Mouse (Mus musculus) embryonic facial prominence, embryonic 15.5 days (tissue): ENCODE data around the gene Btla. TPM values are rescaled to one million over a fixed set of nuclear protein-coding genes. Genes with fewer than 3 reads are reported as not detected.

ENCODE experiments used
- ATAC-seq: fragments of 200-750 bp; cut with Nextera tagmentation; 2 replicates; pipeline ENCODE4 v1.8.0; 2017; ENCODE audit warnings: low read depth, moderate TSS enrichment; ENCODE audit not compliant: insufficient number of reproducible peaks, low FRiP score, low TSS enrichment
- H3K27ac ChIP-seq: fragments of 300-500 bp; sonication (generic); replicated peaks from 2 replicates; pipeline ENCODE4 v1.5.1; 2015; ENCODE audit warnings: mild to moderate bottlenecking, inconsistent platforms
- H3K27me3 ChIP-seq: fragments of 300-500 bp; sonication (generic); 2 replicates; pipeline ENCODE4 v1.6.1; 2015; ENCODE audit warnings: inconsistent platforms
- H3K36me3 ChIP-seq: fragments of 300-500 bp; sonication (generic); 2 replicates; pipeline ENCODE4 v1.6.1; 2015; ENCODE audit warnings: mild to moderate bottlenecking, inconsistent platforms
- H3K4me1 ChIP-seq: fragments of 300-500 bp; sonication (generic); 2 replicates; pipeline ENCODE4 v1.6.1; 2015; ENCODE audit warnings: inconsistent platforms
- H3K4me2 ChIP-seq: fragments of 300-500 bp; sonication (generic); replicated peaks from 2 replicates; pipeline ENCODE4 v1.6.1; 2015; ENCODE audit warnings: mild to moderate bottlenecking, inconsistent platforms
- H3K4me3 ChIP-seq: fragments of 300-500 bp; sonication (generic); replicated peaks from 2 replicates; pipeline ENCODE4 v1.5.1; 2015; ENCODE audit warnings: mild to moderate bottlenecking, inconsistent platforms
- H3K9ac ChIP-seq: fragments of 300-500 bp; sonication (generic); 2 replicates; pipeline ENCODE4 v1.6.1; 2015; ENCODE audit warnings: inconsistent platforms
- H3K9me3 ChIP-seq: fragments of 300-500 bp; sonication (generic); replicated peaks from 2 replicates; pipeline ENCODE4 v1.6.1; 2016; ENCODE audit warnings: inconsistent platforms
- whole genome bisulfite sequencing: fragments of 180-500 bp; shearing (Covaris S2); methylation state at CpG from one replicate; pipeline ENCODE4 v1.1.7; 2015; 5-methylcytosine and 5-hydroxymethylcytosine counted together
- polyA plus RNA-seq: library from polyadenylated mRNA; unstranded; fragments of >200 nt; fragmentation: Nextera tagmentation; extraction: Ambion mirVana; gene quantifications from 2 replicates; pipeline ENCODE4 v1.2.1, GENCODE M21; 2015

Gene Btla
- 0.64 and 0.83 TPM in 2 replicates for polyA plus RNA-seq

- no peaks in the 10 kb centered on the region for H3K4me1 ChIP-seq
- 45% methylated on average over 10 of the region's 10 CpGs for WGBS
- no peaks in the 10 kb centered on the region for H3K36me3 ChIP-seq
- H3K27me3 ChIP-seq: no peaks in the 10 kb centered on the region
- no peak within 1 kb of the TSS for H3K9ac ChIP-seq
- no peak within 1 kb of the TSS for H3K4me2 ChIP-seq
- no peak within 1 kb of the TSS for H3K4me3 ChIP-seq
- H3K9me3 ChIP-seq: no peaks in the 10 kb centered on the region
- ATAC-seq: no peak
- H3K27ac ChIP-seq: no peak within 1 kb of the TSS
Observed at GRCm38 (mm10) chr16:45223648-45224388, at the start of gene Btla. Gene Btla (plus strand): TSS chr16:45224315.

GRCm38 (mm10) chr16:45178552-45178951 lies 45.6 kb upstream of the Btla start:
- Histone ChIP-seq H3K27me3 (no peaks in the 10 kb centered on the region), H3K9me3 (no peaks in the 10 kb centered on the region), H3K4me3 (no peak overlapping the region), H3K36me3 (peaks cover 14% of the 10 kb centered on the region; the same call in 1 of the 2 replicates), H3K9ac (no peak overlapping the region), H3K4me2 (no peak overlapping the region), H3K4me1 (no peaks in the 10 kb centered on the region), H3K27ac (no peak overlapping the region)
- WGBS: 93% methylated on average over 2 of the region's 2 CpGs
- ATAC-seq: no peak

- Histone ChIP-seq H3K4me2 (no peak overlapping the region), H3K36me3 (peaks cover 20% of the 10 kb centered on the region), H3K27me3 (no peaks in the 10 kb centered on the region), H3K27ac (no peak overlapping the region), H3K4me3 (no peak overlapping the region), H3K9me3 (no peaks in the 10 kb centered on the region), H3K4me1 (no peaks in the 10 kb centered on the region), H3K9ac (no peak overlapping the region)
- 90% methylated on average over 5 of the region's 5 CpGs for WGBS
- ATAC-seq: no peak
Observed at GRCm38 (mm10) chr16:45181824-45182223, 42.3 kb upstream of the Btla start.

GRCm38 (mm10) chr16:45192613-45193012 lies 31.5 kb upstream of the Btla start:
- no peak overlapping the region for H3K4me3 ChIP-seq
- H3K4me2 ChIP-seq: no peak overlapping the region
- 0 out of 2 replicates have a peak, but pooled peaks cover 4% of the 10 kb centered on the region for H3K36me3 ChIP-seq
- no peak overlapping the region for H3K27ac ChIP-seq
- no peak for ATAC-seq
- no peak overlapping the region for H3K9ac ChIP-seq
- H3K4me1 ChIP-seq: no peaks in the 10 kb centered on the region
- H3K9me3 ChIP-seq: no peaks in the 10 kb centered on the region
- WGBS: 3% methylated on average over 1 of the region's 1 CpGs
- no peaks in the 10 kb centered on the region for H3K27me3 ChIP-seq

GRCm38 (mm10) chr16:45196816-45197215 lies 27.3 kb upstream of the Btla start:
- no peak; the same call in 1 of the 2 replicates for ATAC-seq
- WGBS: 30% methylated on average over 6 of the region's 6 CpGs
- no peak overlapping the region for H3K27ac ChIP-seq

GRCm38 (mm10) chr16:45201395-45201794 lies 22.7 kb upstream of the Btla start:
- no peaks in the 10 kb centered on the region for H3K27me3 ChIP-seq
- H3K4me3 ChIP-seq: no peak overlapping the region
- H3K9ac ChIP-seq: no peak overlapping the region
- H3K4me2 ChIP-seq: no peak overlapping the region
- no peaks in the 10 kb centered on the region for H3K9me3 ChIP-seq
- no peak for ATAC-seq
- no peaks in the 10 kb centered on the region for H3K36me3 ChIP-seq
- H3K4me1 ChIP-seq: no peaks in the 10 kb centered on the region
- H3K27ac ChIP-seq: no peak overlapping the region
- WGBS: 94% methylated on average over 2 of the region's 2 CpGs

More at GRCm38 (mm10) chr16:45196816-45197215, 27.3 kb upstream of the Btla start:
- H3K36me3 ChIP-seq: no peaks in the 10 kb centered on the region
- H3K4me2 ChIP-seq: no peak overlapping the region
- no peaks in the 10 kb centered on the region for H3K27me3 ChIP-seq
- H3K4me1 ChIP-seq: no peaks in the 10 kb centered on the region
- H3K9ac ChIP-seq: no peak overlapping the region
- no peak overlapping the region for H3K4me3 ChIP-seq
- no peaks in the 10 kb centered on the region for H3K9me3 ChIP-seq

- H3K9me3 ChIP-seq: no peaks in the 10 kb centered on the region
- H3K4me1 ChIP-seq: no peaks in the 10 kb centered on the region
- H3K27me3 ChIP-seq: no peaks in the 10 kb centered on the region
- no peak for ATAC-seq
- H3K4me2 ChIP-seq: no peak overlapping the region
- H3K27ac ChIP-seq: no peak overlapping the region
- no peaks in the 10 kb centered on the region for H3K36me3 ChIP-seq
- no peak overlapping the region for H3K4me3 ChIP-seq
- no peak overlapping the region for H3K9ac ChIP-seq
- 76% methylated on average over 4 of the region's 4 CpGs for WGBS
Observed at GRCm38 (mm10) chr16:45204438-45204837, 19.7 kb upstream of the Btla start.

- no peak for ATAC-seq
- H3K9me3 ChIP-seq: no peaks in the 10 kb centered on the region
- H3K4me1 ChIP-seq: no peaks in the 10 kb centered on the region
- no peaks in the 10 kb centered on the region for H3K27me3 ChIP-seq
- no peak overlapping the region for H3K9ac ChIP-seq
- no peak overlapping the region for H3K27ac ChIP-seq
- H3K36me3 ChIP-seq: no peaks in the 10 kb centered on the region
- 82% methylated on average over 12 of the region's 12 CpGs for WGBS
- no peak overlapping the region for H3K4me3 ChIP-seq
- H3K4me2 ChIP-seq: no peak overlapping the region
Observed at GRCm38 (mm10) chr16:45204859-45205670, 19.1 kb upstream of the Btla start.

- no peaks in the 10 kb centered on the region for H3K27me3 ChIP-seq
- no peaks in the 10 kb centered on the region for H3K9me3 ChIP-seq
- no peak overlapping the region for H3K9ac ChIP-seq
- no peak overlapping the region for H3K27ac ChIP-seq
- no peak overlapping the region for H3K4me2 ChIP-seq
- ATAC-seq: no peak
- no peak overlapping the region for H3K4me3 ChIP-seq
- 64% methylated on average over 2 of the region's 2 CpGs for WGBS
- no peaks in the 10 kb centered on the region for H3K36me3 ChIP-seq
- no peaks in the 10 kb centered on the region for H3K4me1 ChIP-seq
Observed at GRCm38 (mm10) chr16:45222016-45222415, 2.1 kb upstream of the Btla start.

GRCm38 (mm10) chr16:45222771-45223170 lies 1.3 kb upstream of the Btla start:
- H3K9ac ChIP-seq: no peak overlapping the region
- H3K4me2 ChIP-seq: no peak overlapping the region
- no peaks in the 10 kb centered on the region for H3K9me3 ChIP-seq
- H3K4me3 ChIP-seq: no peak overlapping the region
- no peaks in the 10 kb centered on the region for H3K27me3 ChIP-seq
- no peaks in the 10 kb centered on the region for H3K36me3 ChIP-seq
- no peaks in the 10 kb centered on the region for H3K4me1 ChIP-seq
- 76% methylated on average over 3 of the region's 3 CpGs for WGBS
- ATAC-seq: no peak
- H3K27ac ChIP-seq: no peak overlapping the region

GRCm38 (mm10) chr16:45224431-45225008 lies 405 bp downstream of the Btla start:
- H3K36me3 ChIP-seq: no peaks in the 10 kb centered on the region
- ATAC-seq: no peak
- WGBS: 57% methylated on average over 4 of the region's 4 CpGs
- no peak overlapping the region for H3K27ac ChIP-seq
- no peak overlapping the region for H3K4me2 ChIP-seq
- no peaks in the 10 kb centered on the region for H3K9me3 ChIP-seq
- no peak overlapping the region for H3K4me3 ChIP-seq
- H3K4me1 ChIP-seq: no peaks in the 10 kb centered on the region
- no peaks in the 10 kb centered on the region for H3K27me3 ChIP-seq
- no peak overlapping the region for H3K9ac ChIP-seq
